Mouse (Mus musculus): ENCODE results near the gene 4930568D16Rik. TPM values are rescaled to one million over a fixed set of nuclear protein-coding genes. Genes with fewer than 3 reads are reported as not detected.

Gene 4930568D16Rik
- not detected for polyA plus RNA-seq (2014; fragmentation: Illumina TruSeq; extraction: RNeasy Lipid Tissue Mini Kit (QIAGEN cat#74804); ENCODE audit: low read depth, low replicate concordance)

GRCm38 (mm10) chr2:35367629-35368028 is at the start of gene 4930568D16Rik:
Gene 4930568D16Rik (minus strand): TSS chr2:35367729.

GRCm38 (mm10) chr2:35397096-35397495 is 29.6 kb upstream of the 4930568D16Rik start, which contains the start of gene 4930402F06Rik:
Gene 4930402F06Rik (minus strand): TSS chr2:35397175.

GRCm38 (mm10) chr2:35336388-35337280 is 30.9 kb downstream of the 4930568D16Rik start, which contains the start of gene Stom:
Gene Stom (minus strand): TSS chr2:35336976.

Other genes with a start within 250 kb of the 4930568D16Rik start
- 424 TPM for gene Rab14, start 166.6 kb downstream of the 4930568D16Rik start, polyA plus RNA-seq (2014; fragmentation: Illumina TruSeq; extraction: RNeasy Lipid Tissue Mini Kit (QIAGEN cat#74804); ENCODE audit: low read depth, low replicate concordance)
- gene Gsn, start 111.3 kb downstream of the 4930568D16Rik start, polyA plus RNA-seq (2014; fragmentation: Illumina TruSeq; extraction: RNeasy Lipid Tissue Mini Kit (QIAGEN cat#74804); ENCODE audit: low read depth, low replicate concordance) = 21.2 TPM
- gene Stom, start 30.8 kb downstream of the 4930568D16Rik start, polyA plus RNA-seq (2014; fragmentation: Illumina TruSeq; extraction: RNeasy Lipid Tissue Mini Kit (QIAGEN cat#74804); ENCODE audit: low read depth, low replicate concordance) = 123 TPM
- not detected for gene 4930402F06Rik, start 29.4 kb upstream of the 4930568D16Rik start, polyA plus RNA-seq (2014; fragmentation: Illumina TruSeq; extraction: RNeasy Lipid Tissue Mini Kit (QIAGEN cat#74804); ENCODE audit: low read depth, low replicate concordance)
- 16.7 TPM for gene Ggta1, start 95.5 kb upstream of the 4930568D16Rik start, polyA plus RNA-seq (2014; fragmentation: Illumina TruSeq; extraction: RNeasy Lipid Tissue Mini Kit (QIAGEN cat#74804); ENCODE audit: low read depth, low replicate concordance)
- gene Dab2ip, start 190.5 kb upstream of the 4930568D16Rik start, polyA plus RNA-seq (2014; fragmentation: Illumina TruSeq; extraction: RNeasy Lipid Tissue Mini Kit (QIAGEN cat#74804); ENCODE audit: low read depth, low replicate concordance) = 4.8 TPM